Mouse (Mus musculus): ENCODE measurements around the gene Gata1.
"Not testable (repeated sequence)": the region's sequence is repeated elsewhere in the genome, so short reads cannot be mapped to it uniquely, and the experiment has no call there.

Gene Gata1

DNA sequence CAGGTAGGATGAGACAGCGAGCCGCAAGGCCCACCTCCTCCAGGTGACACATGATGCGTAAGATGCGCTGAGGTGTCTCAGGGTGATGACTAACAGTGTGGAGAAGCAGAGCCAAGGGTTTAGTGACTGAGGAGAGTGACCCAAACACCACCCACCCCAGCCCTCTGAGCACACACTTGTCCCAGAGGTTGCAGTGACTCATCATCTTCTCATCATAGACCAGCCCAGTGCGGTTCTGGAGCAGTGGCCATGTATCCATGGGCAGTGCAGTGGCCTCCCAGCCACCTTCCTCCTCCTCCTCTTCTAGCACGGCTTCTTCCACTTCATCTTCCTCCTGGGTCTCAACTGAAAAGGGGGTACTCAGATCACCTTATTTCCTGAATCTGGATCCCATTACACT, 40.2 kb downstream of the Gata1 start:
- DNase-seq (ENCODE audit: low read depth, low spot score) = no peak
- Histone ChIP-seq H3K27me3 (ENCODE audit: control insufficient read depth, insufficient read depth, low read length, poor library complexity, severe bottlenecking) (no peaks in the 10 kb centered on the region), H3K36me3 (ENCODE audit: control insufficient read depth, insufficient read depth, low read length, poor library complexity, severe bottlenecking) (no peaks in the 10 kb centered on the region; the same call in 1 of the 2 replicates)

DNA sequence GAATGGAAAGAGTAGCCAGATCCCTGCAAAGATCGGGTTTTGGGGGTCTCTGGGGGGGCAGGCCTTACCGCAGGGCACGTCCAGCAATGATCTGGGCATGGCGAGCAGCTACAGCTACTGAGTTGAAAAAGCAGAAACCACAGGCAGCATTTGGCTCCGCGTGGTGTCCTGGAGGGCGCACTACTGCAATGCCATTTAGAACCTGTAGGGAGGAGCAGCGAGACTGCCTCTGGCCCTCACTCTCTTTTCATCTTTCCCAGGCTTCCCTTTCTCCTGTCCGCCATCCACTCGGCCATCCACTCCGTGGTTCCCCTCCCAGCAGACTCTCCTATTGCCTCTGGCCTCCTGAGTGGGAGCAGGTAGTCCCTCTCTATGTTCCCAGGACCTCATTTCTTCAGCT, 41.0 kb downstream of the Gata1 start:
- H3K36me3 ChIP-seq (ENCODE audit: control insufficient read depth, insufficient read depth, low read length, poor library complexity, severe bottlenecking) = no peaks in the 10 kb centered on the region; the same call in 1 of the 2 replicates
- H3K27me3 ChIP-seq (ENCODE audit: control insufficient read depth, insufficient read depth, low read length, poor library complexity, severe bottlenecking) = no peaks in the 10 kb centered on the region
- no peak for DNase-seq (ENCODE audit: low read depth, low spot score)

DNA sequence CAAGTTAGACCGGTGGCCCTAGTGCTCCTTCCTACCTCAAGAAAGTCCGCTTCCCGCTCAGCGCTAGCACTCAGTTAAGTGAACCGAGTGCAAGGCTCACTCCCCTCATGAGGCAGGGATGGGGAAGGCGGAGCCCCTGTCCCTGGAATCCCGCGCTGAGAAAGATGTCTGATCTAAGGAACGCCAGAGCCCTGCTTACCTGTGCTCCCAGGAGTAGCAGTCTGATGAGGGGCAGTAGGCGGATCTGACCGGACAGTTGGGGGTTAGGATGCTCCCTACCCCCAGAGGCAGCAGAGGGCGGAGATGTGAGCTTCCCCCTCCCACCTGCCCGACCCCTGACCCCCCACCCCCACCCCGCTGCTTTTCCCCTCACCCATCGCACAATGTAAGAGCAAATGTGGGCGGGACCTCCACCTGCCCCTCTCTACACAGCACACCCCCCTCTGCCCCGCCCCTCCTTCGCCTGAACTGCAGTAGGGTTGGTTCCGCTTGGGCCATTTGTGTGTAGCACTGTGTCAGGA, 49.5 kb downstream of the Gata1 start, which contains the start of gene Eras:
Gene Eras, minus strand, starts transcription at position 338 of the 521 bp plus-strand sequence.
- no peak for DNase-seq (ENCODE audit: low read depth, low spot score)
- H3K36me3 ChIP-seq (ENCODE audit: control insufficient read depth, insufficient read depth, low read length, poor library complexity, severe bottlenecking) = no peaks in the 10 kb centered on the region
- H3K27me3 ChIP-seq (ENCODE audit: control insufficient read depth, insufficient read depth, low read length, poor library complexity, severe bottlenecking) = no peaks in the 10 kb centered on the region

DNA sequence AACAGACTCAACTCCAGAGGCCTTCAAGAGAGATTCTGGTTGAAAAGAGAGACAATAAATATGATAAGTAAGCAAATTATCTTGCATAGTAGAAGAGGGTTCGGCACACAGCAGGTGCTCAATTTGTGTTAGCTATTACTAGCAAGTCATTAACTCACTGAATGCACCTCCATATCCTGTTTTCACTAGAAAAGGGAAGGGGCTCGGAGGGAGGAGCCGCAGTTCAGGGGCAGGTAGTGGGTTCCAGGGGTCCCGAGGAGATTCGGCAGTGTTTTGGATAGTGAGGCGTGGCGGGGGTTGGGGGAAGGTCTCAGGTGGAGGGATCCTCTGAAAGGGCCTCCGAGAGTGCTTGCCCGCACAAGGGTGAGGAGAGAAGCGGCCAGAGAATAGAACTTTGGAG, 50.8 kb downstream of the Gata1 start:
- Histone ChIP-seq H3K27me3 (ENCODE audit: control insufficient read depth, insufficient read depth, low read length, poor library complexity, severe bottlenecking) (no peaks in the 10 kb centered on the region), H3K36me3 (ENCODE audit: control insufficient read depth, insufficient read depth, low read length, poor library complexity, severe bottlenecking) (no peaks in the 10 kb centered on the region)
- DNase-seq (ENCODE audit: low read depth, low spot score) = no peak

DNA sequence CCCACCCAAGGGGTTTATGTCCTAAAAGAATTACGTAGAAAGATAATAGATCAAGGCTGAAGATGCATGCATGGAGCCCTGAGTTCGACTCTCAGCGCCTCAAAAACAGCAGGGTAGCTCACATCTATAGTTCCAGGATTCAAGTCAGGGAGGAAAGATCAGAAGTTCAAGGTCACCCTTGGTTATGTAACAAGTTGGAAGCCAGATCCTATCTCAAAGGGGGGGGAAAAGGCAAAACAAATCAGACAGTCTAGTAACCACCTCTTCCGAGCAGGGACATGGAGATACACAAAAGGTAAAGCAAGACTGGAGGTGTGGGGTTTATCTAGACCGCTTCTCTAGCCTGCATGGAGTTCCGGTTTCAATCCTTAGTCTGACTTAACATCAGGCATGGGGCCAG, 51.6 kb downstream of the Gata1 start:
- DNase-seq (ENCODE audit: low read depth, low spot score) = no peak
- Histone ChIP-seq H3K27me3 (ENCODE audit: control insufficient read depth, insufficient read depth, low read length, poor library complexity, severe bottlenecking) (no peaks in the 10 kb centered on the region), H3K36me3 (ENCODE audit: control insufficient read depth, insufficient read depth, low read length, poor library complexity, severe bottlenecking) (no peaks in the 10 kb centered on the region)

DNA sequence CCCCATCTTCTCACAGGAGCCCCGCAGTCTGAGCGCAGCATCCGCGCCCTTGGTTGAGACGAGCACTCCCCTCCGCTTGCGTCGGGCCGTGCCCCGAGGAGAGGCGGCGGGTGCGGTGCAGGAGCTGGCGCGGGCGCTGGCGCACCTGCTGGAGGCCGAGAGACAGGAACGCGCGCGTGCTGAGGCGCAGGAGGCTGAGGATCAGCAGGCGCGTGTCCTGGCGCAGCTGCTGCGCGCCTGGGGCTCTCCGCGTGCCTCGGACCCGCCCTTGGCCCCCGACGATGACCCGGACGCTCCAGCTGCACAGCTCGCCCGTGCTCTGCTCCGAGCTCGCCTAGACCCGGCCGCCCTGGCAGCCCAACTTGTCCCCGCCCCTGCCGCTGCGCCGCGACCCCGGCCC, 55.8 kb downstream of the Gata1 start:
- H3K27me3 ChIP-seq (ENCODE audit: control insufficient read depth, insufficient read depth, low read length, poor library complexity, severe bottlenecking) = no peaks in the 10 kb centered on the region
- no peaks in the 10 kb centered on the region for H3K36me3 ChIP-seq (ENCODE audit: control insufficient read depth, insufficient read depth, low read length, poor library complexity, severe bottlenecking)
- no peak for DNase-seq (ENCODE audit: low read depth, low spot score)

DNA sequence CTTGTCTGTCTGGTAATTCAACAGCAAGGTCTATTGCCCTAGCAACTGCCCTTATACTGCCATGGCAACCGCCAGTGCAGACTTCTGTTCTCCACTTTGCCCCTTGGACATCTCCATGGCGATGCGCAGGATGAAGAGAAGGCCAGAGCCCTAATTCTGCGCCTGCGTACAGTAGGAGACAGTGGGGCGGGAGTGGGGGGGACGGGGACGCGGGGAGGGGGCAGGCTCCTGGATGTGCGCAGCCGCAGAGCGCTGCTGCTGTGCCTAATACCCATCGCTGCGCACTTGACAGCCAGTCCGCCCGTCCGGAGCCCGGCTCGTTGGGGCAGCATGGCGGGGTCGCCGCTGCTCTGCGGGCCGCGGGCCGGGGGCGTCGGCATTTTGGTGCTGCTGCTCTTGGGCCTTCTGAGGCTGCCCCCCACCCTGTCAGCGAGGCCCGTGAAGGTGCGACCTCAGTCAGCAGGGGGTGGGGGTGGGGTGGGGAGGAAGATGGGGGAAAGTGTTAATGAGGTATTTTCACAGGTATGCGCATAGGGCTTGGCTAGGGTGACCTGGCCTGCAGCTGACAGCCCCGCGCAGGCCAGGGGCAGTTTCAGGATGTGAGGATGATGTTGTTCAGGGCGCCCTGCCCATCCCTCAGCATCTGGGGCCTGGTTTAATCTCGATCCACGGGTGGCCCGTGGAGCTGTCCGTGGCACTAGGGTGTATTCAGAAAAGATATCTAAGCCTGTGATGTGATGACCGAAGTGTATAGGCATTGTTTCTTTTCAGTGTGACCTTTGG, 58.1 kb downstream of the Gata1 start, which contains the start of gene Pcsk1n:
Gene Pcsk1n, plus strand, starts transcription at position 222 of the 783 bp plus-strand sequence.
- no peak for DNase-seq (ENCODE audit: low read depth, low spot score)
- Histone ChIP-seq H3K36me3 (ENCODE audit: control insufficient read depth, insufficient read depth, low read length, poor library complexity, severe bottlenecking) (no peaks in the 10 kb centered on the region), H3K27me3 (ENCODE audit: control insufficient read depth, insufficient read depth, low read length, poor library complexity, severe bottlenecking) (no peaks in the 10 kb centered on the region)

DNA sequence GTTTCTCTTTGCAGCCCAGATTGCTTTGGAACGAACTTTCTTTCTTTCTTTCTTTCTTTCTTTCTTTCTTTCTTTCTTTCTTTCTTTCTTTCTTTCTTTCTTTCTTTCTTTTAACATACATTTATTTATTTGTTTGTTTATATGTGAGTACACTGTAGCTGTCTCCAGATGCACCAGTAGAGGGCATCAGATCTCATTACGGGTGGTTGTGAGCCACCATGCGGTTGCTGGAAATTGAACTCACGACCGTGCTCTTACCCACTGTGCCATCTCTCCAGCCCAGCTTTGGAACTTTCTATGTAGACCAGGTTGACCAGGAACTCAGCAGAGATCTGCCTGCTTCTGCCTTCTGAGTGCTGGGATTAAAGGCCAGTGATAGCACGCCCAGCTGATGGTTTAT, 59.9 kb downstream of the Gata1 start:
- not testable (repeated sequence) for H3K27me3 ChIP-seq (ENCODE audit: control insufficient read depth, insufficient read depth, low read length, poor library complexity, severe bottlenecking); DNase-seq (ENCODE audit: low read depth, low spot score); H3K36me3 ChIP-seq (ENCODE audit: control insufficient read depth, insufficient read depth, low read length, poor library complexity, severe bottlenecking)

DNA sequence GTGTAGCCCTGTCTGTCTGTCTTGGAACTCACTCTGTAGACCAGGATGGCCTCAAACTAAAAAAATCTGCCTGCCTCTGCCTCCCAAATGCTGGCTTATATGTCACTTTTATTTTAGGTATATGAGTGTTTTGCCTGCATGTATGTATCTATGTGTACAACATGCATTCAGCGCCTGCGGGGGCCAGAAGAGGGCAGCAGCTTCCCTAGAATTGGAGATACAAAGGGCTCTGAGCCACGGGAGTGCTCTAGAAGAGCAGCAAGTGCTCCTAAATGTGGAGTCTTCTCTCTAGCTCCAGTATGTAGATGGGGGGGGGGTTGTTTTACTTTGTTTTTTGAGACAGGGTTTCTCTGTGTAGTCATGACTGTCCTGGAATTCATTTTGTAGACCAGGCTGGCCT, 62.2 kb downstream of the Gata1 start:
- H3K27me3 ChIP-seq (ENCODE audit: control insufficient read depth, insufficient read depth, low read length, poor library complexity, severe bottlenecking); DNase-seq (ENCODE audit: low read depth, low spot score); H3K36me3 ChIP-seq (ENCODE audit: control insufficient read depth, insufficient read depth, low read length, poor library complexity, severe bottlenecking): not testable (repeated sequence)

DNA sequence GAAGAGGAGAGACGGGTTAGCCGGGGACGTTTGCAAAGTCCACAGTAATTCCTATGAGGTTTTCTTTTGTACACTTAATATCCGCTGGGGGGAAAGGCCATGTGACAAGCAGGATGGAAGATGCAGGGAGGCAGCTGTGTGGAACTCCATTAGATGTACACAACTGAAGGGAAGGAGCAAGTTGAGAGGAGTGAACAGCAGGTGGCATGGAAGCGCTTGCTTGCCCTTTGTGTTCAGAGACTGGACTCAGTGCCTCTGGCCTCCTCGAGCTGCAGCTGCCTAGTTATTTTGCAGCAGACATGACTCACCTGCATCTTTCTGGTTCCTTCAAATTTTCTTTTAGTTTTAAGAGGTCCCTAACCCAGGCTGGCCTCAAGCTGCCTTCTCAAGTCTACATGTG, 67.4 kb downstream of the Gata1 start:
- no peaks in the 10 kb centered on the region for H3K36me3 ChIP-seq (ENCODE audit: control insufficient read depth, insufficient read depth, low read length, poor library complexity, severe bottlenecking)
- DNase-seq (ENCODE audit: low read depth, low spot score) = no peak
- H3K27me3 ChIP-seq (ENCODE audit: control insufficient read depth, insufficient read depth, low read length, poor library complexity, severe bottlenecking) = no peaks in the 10 kb centered on the region

All from splenic B cell, adult 2 months (primary cell).